ENCODE assay signal across 16 mouse cellular contexts in genomic region chr17:46667712-46668111, GRCm38 (mm10). TPM values are rescaled to one million over a fixed set of nuclear protein-coding genes. Genes with fewer than 3 reads are reported as not detected.
DNase-seq lines count a peak whose midpoint lies in the region; ATAC-seq and TF ChIP-seq lines count a peak whose summit lies in the region.
"Had no signal": no experiment of that assay in that cellular context is flagged by ENCODE, and none has a peak within 500 bp of the region (broad histone marks: within the 10 kb centered on the region; RNA-seq: fewer than 3 reads in every experiment).

No protein-coding gene starts in this region.

- H3K4me3 ChIP-seq in embryonic facial prominence, embryonic 14.5 days (ENCODE audit: low read depth, low read length) = no peak overlapping the region
- no peak overlapping the region for H3K4me3 ChIP-seq in embryonic facial prominence, embryonic 10.5 days
- H3K4me3 ChIP-seq in kidney, postnatal 0 days (replicated peaks; ENCODE audit: low read depth, low read length) = no peak overlapping the region
- no peak overlapping the region for H3K4me3 ChIP-seq in heart, postnatal 0 days (ENCODE audit: low read depth, low read length)

- no peak for TF ChIP-seq CTCF in kidney, postnatal 0 days (IDR thresholded peaks at IDR 0.05; ENCODE audit: low read depth)
- TF ChIP-seq CTCF in heart, postnatal 0 days (IDR thresholded peaks at IDR 0.05; ENCODE audit: low read depth) = no peak

- 0 out of 2 replicates have a peak, but pooled peaks have one; percentile 3 for ATAC-seq in embryonic facial prominence, embryonic 14.5 days (ENCODE audit: low read depth)
- 0 out of 2 replicates have a peak, but pooled peaks have one; percentile 37 for ATAC-seq in kidney, postnatal 0 days (replicated peaks; ENCODE audit: low FRiP score, low read depth)
- 0 out of 2 replicates have a peak, but pooled peaks have one; percentile 34 for ATAC-seq in heart, postnatal 0 days (ENCODE audit: insufficient read depth, low read depth)
- ATAC-seq: forebrain, embryonic 16.5 days; inflammation-experienced regulatory T-cells, adult 6 months; midbrain, embryonic 16.5 days had no signal

- 89% methylated on average over 16 of the region's 16 CpGs for WGBS in embryonic facial prominence, embryonic 14.5 days
- 93% methylated on average over 16 of the region's 16 CpGs for WGBS in embryonic facial prominence, embryonic 10.5 days
- 83% methylated on average over 16 of the region's 16 CpGs for WGBS in kidney, postnatal 0 days
- 81% methylated on average over 16 of the region's 16 CpGs for WGBS in heart, postnatal 0 days

- no peak overlapping the region for H3K4me2 ChIP-seq in embryonic facial prominence, embryonic 14.5 days (ENCODE audit: low read depth, low read length)
- no peak overlapping the region for H3K4me2 ChIP-seq in kidney, postnatal 0 days (ENCODE audit: low read length)
- H3K4me2 ChIP-seq in heart, postnatal 0 days (ENCODE audit: low read depth, low read length) = no peak overlapping the region

- no peak overlapping the region for H3K9ac ChIP-seq in embryonic facial prominence, embryonic 14.5 days (ENCODE audit: low read depth, low read length)
- no peak overlapping the region for H3K9ac ChIP-seq in kidney, postnatal 0 days (ENCODE audit: low read depth, low read length)
- H3K9ac ChIP-seq in heart, postnatal 0 days (replicated peaks; ENCODE audit: low read depth, low read length) = no peak overlapping the region

- no peaks in the 10 kb centered on the region for H3K27me3 ChIP-seq in embryonic facial prominence, embryonic 14.5 days (replicated peaks; ENCODE audit: control insufficient read depth, insufficient read depth, low read length)
- H3K27me3 ChIP-seq in embryonic facial prominence, embryonic 10.5 days (replicated peaks; ENCODE audit: low read depth, poor library complexity, severe bottlenecking) = no peaks in the 10 kb centered on the region
- no peaks in the 10 kb centered on the region for H3K27me3 ChIP-seq in kidney, postnatal 0 days (ENCODE audit: insufficient read depth, low read length)
- H3K27me3 ChIP-seq in heart, postnatal 0 days (ENCODE audit: control insufficient read depth, insufficient read depth, low read length) = no peaks in the 10 kb centered on the region

- H3K9me3 ChIP-seq in embryonic facial prominence, embryonic 14.5 days (ENCODE audit: control insufficient read depth, low read length) = no peaks in the 10 kb centered on the region
- H3K9me3 ChIP-seq in embryonic facial prominence, embryonic 10.5 days = peaks cover 5% of the 10 kb centered on the region; the same call in 1 of the 2 replicates
- H3K9me3 ChIP-seq in kidney, postnatal 0 days (replicated peaks; ENCODE audit: low read length) = no peaks in the 10 kb centered on the region
- no peaks in the 10 kb centered on the region for H3K9me3 ChIP-seq in heart, postnatal 0 days (replicated peaks; ENCODE audit: control insufficient read depth, low read length)

- TF ChIP-seq EP300 in heart, postnatal 0 days (IDR thresholded peaks at IDR 0.05; ENCODE audit: low read depth) = no peak

- DNase-seq in embryonic facial prominence, embryonic 14.5 days (ENCODE audit: low spot score) = no peak
- DNase-seq in embryonic facial prominence, embryonic 10.5 days (ENCODE audit: low spot score) = no peak
- no peak for DNase-seq in kidney, postnatal 0 days (ENCODE audit: low spot score)
- DNase-seq in kidney, adult 8-10 months = no peak
- DNase-seq in ZHBTc4 (ENCODE audit: low read depth, low spot score) = peak; percentile 66
- no peak for DNase-seq in heart, postnatal 0 days (ENCODE audit: low spot score)
- DNase-seq in right cerebral cortex, postnatal 4 days = no peak
- DNase-seq: cerebellum, postnatal 10 days; embryo, embryonic 11 days; gastrocnemius, postnatal 10 days; liver; lung, adult 18-20 months had no signal

- H3K27ac ChIP-seq in embryonic facial prominence, embryonic 14.5 days (replicated peaks; ENCODE audit: low read depth, low read length) = no peak overlapping the region
- H3K27ac ChIP-seq in embryonic facial prominence, embryonic 10.5 days (replicated peaks) = no peak overlapping the region
- no peak overlapping the region for H3K27ac ChIP-seq in kidney, postnatal 0 days
- H3K27ac ChIP-seq in heart, postnatal 0 days (ENCODE audit: low read depth) = no peak overlapping the region
- H3K27ac ChIP-seq: macrophage had no signal

- peaks cover 76% of the 10 kb centered on the region for H3K36me3 ChIP-seq in embryonic facial prominence, embryonic 14.5 days (ENCODE audit: control insufficient read depth, insufficient read depth, low read length)
- H3K36me3 ChIP-seq in embryonic facial prominence, embryonic 10.5 days (replicated peaks) = peaks cover 92% of the 10 kb centered on the region
- H3K36me3 ChIP-seq in kidney, postnatal 0 days (ENCODE audit: insufficient read depth, low read length) = peaks cover 58% of the 10 kb centered on the region
- H3K36me3 ChIP-seq in heart, postnatal 0 days (replicated peaks; ENCODE audit: control insufficient read depth, insufficient read depth, low read length) = peaks cover 74% of the 10 kb centered on the region

- H3K4me1 ChIP-seq in embryonic facial prominence, embryonic 14.5 days (ENCODE audit: control insufficient read depth, insufficient read depth, low read length) = no peaks in the 10 kb centered on the region
- H3K4me1 ChIP-seq in embryonic facial prominence, embryonic 10.5 days = peaks cover 2% of the 10 kb centered on the region; the same call in 1 of the 2 replicates
- H3K4me1 ChIP-seq in kidney, postnatal 0 days (replicated peaks; ENCODE audit: insufficient read depth, low read length) = no peaks in the 10 kb centered on the region
- H3K4me1 ChIP-seq in heart, postnatal 0 days (ENCODE audit: control insufficient read depth, insufficient read depth) = no peaks in the 10 kb centered on the region

RNA-seq across cellular contexts. Expression of gene Rrp36, which starts 6.4 kb away (rescaled TPM):
- 34.5 and 41.9 TPM in 2 replicates for polyA plus RNA-seq in embryonic facial prominence, embryonic 14.5 days (2014; fragmentation: Nextera tagmentation; extraction: Ambion mirVana)
- polyA plus RNA-seq in embryonic facial prominence, embryonic 10.5 days (2016; fragmentation: Nextera tagmentation; extraction: Ambion mirVana) = 61.4 and 68.9 TPM in 2 replicates
- 44.4 and 47.2 TPM in 2 replicates for polyA plus RNA-seq in kidney, postnatal 0 days (2015; fragmentation: Nextera tagmentation; extraction: Ambion mirVana)
- 15.5 and 18.8 TPM in 2 replicates for total RNA-seq in heart, postnatal 0 days (2014; rRNA removed; ENCODE audit: low replicate concordance)
- 26.6 and 29.7 TPM in 2 replicates for polyA plus RNA-seq in heart, postnatal 0 days (2015; fragmentation: Nextera tagmentation; extraction: Ambion mirVana)

RNA-seq across cellular contexts. Expression of gene Mea1, which starts 10.9 kb away (rescaled TPM):
- polyA plus RNA-seq in embryonic facial prominence, embryonic 14.5 days (2014; fragmentation: Nextera tagmentation; extraction: Ambion mirVana) = 132 and 143 TPM in 2 replicates
- polyA plus RNA-seq in embryonic facial prominence, embryonic 10.5 days (2016; fragmentation: Nextera tagmentation; extraction: Ambion mirVana) = 148 and 156 TPM in 2 replicates
- polyA plus RNA-seq in kidney, postnatal 0 days (2015; fragmentation: Nextera tagmentation; extraction: Ambion mirVana) = 131 and 135 TPM in 2 replicates
- 40.2 and 44.0 TPM in 2 replicates for total RNA-seq in heart, postnatal 0 days (2014; rRNA removed; ENCODE audit: low replicate concordance)
- polyA plus RNA-seq in heart, postnatal 0 days (2015; fragmentation: Nextera tagmentation; extraction: Ambion mirVana) = 101 and 114 TPM in 2 replicates

RNA-seq across cellular contexts. Expression of gene Klhdc3, which starts 13.0 kb away (rescaled TPM):
- polyA plus RNA-seq in embryonic facial prominence, embryonic 14.5 days (2014; fragmentation: Nextera tagmentation; extraction: Ambion mirVana) = 113 and 133 TPM in 2 replicates
- 148 and 151 TPM in 2 replicates for polyA plus RNA-seq in embryonic facial prominence, embryonic 10.5 days (2016; fragmentation: Nextera tagmentation; extraction: Ambion mirVana)
- 104 and 114 TPM in 2 replicates for polyA plus RNA-seq in kidney, postnatal 0 days (2015; fragmentation: Nextera tagmentation; extraction: Ambion mirVana)
- 117 and 133 TPM in 2 replicates for total RNA-seq in heart, postnatal 0 days (2014; rRNA removed; ENCODE audit: low replicate concordance)
- polyA plus RNA-seq in heart, postnatal 0 days (2015; fragmentation: Nextera tagmentation; extraction: Ambion mirVana) = 175 and 178 TPM in 2 replicates

RNA-seq across cellular contexts. Expression of gene Cul7, which starts 17.6 kb away (rescaled TPM):
- 48.5 and 50.1 TPM in 2 replicates for polyA plus RNA-seq in embryonic facial prominence, embryonic 14.5 days (2014; fragmentation: Nextera tagmentation; extraction: Ambion mirVana)
- polyA plus RNA-seq in embryonic facial prominence, embryonic 10.5 days (2016; fragmentation: Nextera tagmentation; extraction: Ambion mirVana) = 44.3 and 46.9 TPM in 2 replicates
- polyA plus RNA-seq in kidney, postnatal 0 days (2015; fragmentation: Nextera tagmentation; extraction: Ambion mirVana) = 29.0 and 33.3 TPM in 2 replicates
- 92.7 and 95.5 TPM in 2 replicates for total RNA-seq in heart, postnatal 0 days (2014; rRNA removed; ENCODE audit: low replicate concordance)
- 18.6 and 20.6 TPM in 2 replicates for polyA plus RNA-seq in heart, postnatal 0 days (2015; fragmentation: Nextera tagmentation; extraction: Ambion mirVana)

RNA-seq across cellular contexts. Expression of gene Mrpl2, which starts 21.7 kb away (rescaled TPM):
- polyA plus RNA-seq in embryonic facial prominence, embryonic 14.5 days (2014; fragmentation: Nextera tagmentation; extraction: Ambion mirVana) = 91.8 and 100 TPM in 2 replicates
- 124 and 142 TPM in 2 replicates for polyA plus RNA-seq in embryonic facial prominence, embryonic 10.5 days (2016; fragmentation: Nextera tagmentation; extraction: Ambion mirVana)
- 144 and 157 TPM in 2 replicates for polyA plus RNA-seq in kidney, postnatal 0 days (2015; fragmentation: Nextera tagmentation; extraction: Ambion mirVana)
- 96.7 and 116 TPM in 2 replicates for total RNA-seq in heart, postnatal 0 days (2014; rRNA removed; ENCODE audit: low replicate concordance)
- polyA plus RNA-seq in heart, postnatal 0 days (2015; fragmentation: Nextera tagmentation; extraction: Ambion mirVana) = 152 and 158 TPM in 2 replicates
